Mouse (Mus musculus): ENCODE measurements around the gene Hcn2.
A peak's percentile ranks its signal among the peaks of the same experiment; 100 is the strongest.
"Not testable (repeated sequence)": the region's sequence is repeated elsewhere in the genome, so short reads cannot be mapped to it uniquely, and the experiment has no call there.

The Hcn2 gene

DNA sequence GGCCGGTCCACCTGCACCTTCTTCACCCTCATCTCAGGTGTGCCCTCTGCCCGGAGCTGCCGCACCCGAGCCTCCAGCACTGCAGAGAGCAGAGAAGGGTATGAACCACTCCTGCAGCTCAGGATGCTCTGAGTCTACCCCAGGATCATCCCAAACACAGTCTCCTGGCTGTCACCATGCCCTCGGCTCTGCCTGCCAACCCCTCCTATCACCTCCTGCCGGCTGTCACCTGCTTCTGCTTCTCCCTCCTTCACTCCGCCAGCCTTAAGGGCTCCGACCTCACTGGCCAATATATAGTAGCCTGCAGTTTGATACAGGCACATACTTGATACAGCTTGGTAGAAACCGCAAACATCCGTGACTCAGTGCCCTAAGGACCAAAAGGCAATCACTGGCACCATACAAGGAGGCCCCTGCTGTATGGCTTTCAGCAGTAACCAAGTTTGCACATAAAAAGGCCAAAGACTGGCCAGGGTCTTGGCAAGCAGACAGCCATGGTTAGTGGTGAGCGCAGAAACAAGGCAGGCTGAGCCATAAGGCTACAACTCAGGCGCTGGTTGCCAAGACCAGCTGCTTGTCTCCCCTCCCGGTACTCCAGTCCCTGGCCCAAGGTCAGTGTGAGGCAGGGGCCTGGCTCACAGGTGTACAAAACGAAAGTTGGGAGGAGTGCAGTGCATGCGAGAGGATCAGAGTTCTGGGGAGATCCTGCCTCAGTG is 27.4 kb downstream of the Hcn2 start:
- DNase-seq (ENCODE audit: extremely low spot score, low spot score): no peak

DNA sequence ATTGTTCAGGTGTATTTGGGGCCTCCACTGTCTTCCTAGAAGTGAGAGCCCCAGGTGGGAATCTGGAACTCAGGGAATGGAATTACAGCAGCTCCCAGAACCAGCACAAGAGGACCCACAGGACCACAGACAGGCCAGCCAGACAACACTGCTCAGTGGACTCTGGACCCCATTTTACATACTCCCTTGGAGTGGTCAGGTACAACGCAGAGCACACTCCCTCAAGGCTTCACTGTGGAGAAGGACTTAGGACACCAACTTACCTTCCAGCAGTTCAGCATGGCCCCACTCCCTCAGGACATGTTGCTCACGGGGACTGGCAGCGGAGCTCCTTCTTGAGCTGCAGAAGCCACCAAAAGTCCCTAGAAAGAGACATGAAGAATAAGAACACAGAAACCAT is 29.0 kb downstream of the Hcn2 start:
- no peak for DNase-seq (ENCODE audit: extremely low spot score, low spot score)

DNA sequence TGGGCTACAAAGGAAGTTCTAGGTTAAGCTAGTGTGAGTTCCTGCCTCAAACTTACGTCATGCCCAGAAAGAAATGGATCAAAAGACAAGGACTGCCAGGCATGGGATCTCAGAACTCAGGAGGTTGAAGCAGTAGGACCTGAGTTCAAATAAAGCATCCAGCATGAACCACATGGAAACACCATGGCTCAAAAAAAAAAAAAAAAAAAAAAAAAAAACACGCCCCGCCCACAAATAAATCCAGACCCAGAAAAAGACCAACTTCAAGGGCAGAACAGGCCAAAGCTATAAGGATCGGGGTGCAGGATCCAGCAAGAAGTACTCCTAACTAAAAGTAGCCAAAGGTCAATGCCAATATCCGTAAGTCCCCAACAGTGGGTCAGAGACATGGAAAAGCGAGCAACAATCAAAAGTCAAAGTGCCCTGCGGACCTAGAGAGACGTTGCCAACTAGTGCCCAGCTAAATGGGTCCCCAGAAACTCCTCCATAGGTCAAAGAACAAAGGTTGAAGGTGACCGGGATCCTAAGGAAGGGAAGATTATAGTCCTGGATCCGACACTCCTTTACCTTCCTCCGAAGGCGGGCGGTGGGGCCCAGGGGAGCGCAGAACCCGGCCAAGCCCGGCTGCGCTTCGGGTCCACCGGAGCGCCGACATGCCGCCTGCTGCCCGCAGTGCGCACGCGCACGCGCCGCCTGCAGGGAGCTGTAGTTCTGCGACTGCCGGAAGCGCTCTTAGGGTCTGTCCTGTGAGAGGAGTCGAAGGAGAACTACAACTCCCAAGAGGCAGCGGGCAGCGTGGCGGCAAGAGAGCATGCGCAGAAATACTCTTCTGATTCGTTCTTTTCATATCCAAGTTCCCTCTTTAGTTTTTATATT is 29.7 kb downstream of the Hcn2 start, which contains the start of gene Polrmt:
Gene Polrmt, minus strand, starts transcription at position 684 of the 876 bp plus-strand sequence.
- peak; percentile 94 for DNase-seq (ENCODE audit: extremely low spot score, low spot score)

DNA sequence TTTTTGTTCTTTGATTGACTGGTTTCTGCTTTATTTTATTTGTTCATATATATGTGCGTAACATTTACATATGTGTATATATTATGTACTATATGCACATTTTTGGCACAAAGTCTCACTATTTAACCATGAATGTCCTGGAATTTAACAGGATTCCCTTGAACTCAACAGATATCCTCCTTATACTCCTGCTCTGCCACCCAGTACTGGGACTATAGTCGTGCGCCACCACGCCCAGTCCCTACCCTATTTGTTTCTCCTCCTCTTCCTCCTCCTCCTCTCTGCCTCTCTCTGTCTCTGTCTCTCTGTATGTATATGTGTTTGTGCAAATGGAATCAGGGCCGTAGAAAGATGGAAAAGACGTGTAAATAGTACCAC is 30.3 kb downstream of the Hcn2 start:
- DNase-seq (ENCODE audit: extremely low spot score, low spot score): no peak

DNA sequence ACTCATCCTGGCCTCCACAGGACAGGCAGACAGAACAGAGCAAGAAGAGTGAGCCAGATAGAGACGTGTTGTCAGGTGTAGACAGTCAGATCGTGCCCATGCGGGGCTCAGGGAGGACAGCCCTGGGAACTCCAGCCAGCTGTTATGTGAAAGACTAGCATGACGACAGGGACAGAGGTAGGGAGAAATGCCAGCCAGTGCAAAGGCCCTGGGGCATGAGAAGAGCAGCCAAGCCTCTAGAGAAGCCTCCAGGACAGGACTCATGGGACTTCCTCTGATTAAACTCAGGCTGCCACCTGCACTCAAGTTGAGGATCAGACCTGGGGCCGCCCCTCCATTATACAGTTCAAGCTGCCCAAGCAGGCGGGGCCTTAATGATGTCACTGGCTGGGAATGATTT is 32.1 kb downstream of the Hcn2 start:
- no peak for DNase-seq (ENCODE audit: extremely low spot score, low spot score)

DNA sequence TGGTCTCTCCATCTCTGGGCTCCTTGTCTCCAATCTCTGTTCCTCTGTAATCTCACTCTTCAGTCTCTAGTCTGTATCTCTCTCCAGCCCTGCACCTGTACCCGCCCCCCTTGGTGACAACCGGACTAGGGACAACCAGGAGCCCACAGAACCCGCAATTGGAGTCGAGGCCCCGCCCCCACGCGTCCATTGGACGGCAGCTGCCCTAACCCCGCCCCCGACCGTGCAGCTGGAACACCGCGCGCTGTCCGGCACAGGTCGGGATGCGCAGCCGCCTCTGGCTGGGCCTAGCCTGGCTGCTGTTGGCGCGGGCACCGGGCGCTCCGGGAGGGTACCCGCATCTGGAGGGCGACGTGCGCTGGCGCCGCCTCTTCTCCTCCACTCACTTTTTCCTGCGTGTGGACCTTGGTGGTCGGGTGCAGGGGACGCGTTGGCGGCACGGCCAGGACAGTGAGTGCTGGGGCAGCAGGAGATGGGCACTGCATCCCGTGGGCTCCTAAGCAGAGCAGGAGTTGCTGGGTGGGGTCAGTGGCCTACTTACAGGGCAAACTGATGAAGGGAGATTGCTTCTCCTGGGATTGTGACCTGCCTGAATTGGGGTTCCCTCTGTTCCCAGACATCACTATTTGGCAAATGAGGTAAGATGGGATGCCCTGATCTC is 38.6 kb downstream of the Hcn2 start, which contains the start of gene Fgf22:
Gene Fgf22, plus strand, starts transcription at position 221 of the 661 bp plus-strand sequence.
- DNase-seq (ENCODE audit: extremely low spot score, low spot score): peak; percentile 71

DNA sequence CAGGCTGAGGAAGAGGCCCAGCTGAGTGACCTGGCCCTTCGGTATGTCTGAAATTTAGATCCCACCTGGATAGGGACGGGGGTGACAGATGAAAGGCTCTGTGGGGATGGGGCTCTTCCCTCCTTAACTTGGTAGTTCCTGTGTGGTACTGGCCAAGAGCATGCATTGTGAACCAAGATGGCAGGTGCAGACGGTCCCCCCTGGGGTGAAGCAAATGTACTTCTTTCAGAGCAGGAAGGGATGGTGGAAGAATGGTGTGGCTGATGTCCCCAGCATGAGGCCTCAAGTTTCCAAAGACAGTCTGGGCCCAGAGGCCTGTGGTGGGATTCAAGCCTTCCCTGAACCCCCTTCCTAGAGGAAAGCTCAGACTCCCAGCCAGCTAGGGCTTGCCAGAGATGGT is 39.4 kb downstream of the Hcn2 start:
- no peak for DNase-seq (ENCODE audit: extremely low spot score, low spot score)

DNA sequence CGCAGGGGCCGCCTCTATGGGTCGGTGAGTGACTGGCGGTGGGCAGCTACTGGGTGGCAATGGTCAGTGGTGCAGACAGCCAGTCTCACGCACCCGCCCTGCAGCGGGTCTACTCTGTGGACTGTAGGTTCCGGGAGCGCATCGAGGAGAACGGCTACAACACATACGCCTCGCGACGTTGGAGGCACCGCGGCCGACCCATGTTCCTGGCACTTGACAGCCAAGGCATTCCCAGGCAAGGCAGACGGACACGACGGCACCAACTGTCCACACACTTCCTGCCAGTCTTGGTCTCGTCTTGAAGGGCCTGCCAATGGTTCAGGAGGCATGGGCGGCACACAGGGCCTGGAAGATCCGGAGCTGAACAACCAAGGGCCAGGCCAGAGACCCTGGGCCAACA is 40.2 kb downstream of the Hcn2 start:
- no peak for DNase-seq (ENCODE audit: extremely low spot score, low spot score)

DNA sequence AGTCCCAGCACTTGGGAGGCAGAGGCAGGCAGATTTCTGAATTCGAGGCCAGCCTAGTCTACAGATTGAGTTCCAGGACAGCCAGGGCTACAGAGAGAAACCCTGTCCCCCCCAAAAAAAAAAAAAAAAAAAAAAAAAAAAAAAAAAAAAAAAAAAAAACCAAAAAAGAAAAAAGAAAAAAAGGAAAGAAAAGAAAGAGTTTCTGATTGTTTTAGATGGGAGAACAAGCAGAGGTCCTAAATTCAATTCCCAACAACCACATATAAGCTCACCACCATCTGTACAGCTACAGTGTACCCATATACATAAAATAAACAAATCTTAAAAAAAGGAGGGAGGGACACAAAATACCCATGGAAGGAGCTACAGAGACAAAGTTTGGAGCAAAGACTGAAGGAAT is 43.2 kb downstream of the Hcn2 start:
- DNase-seq (ENCODE audit: extremely low spot score, low spot score): not testable (repeated sequence)

DNA sequence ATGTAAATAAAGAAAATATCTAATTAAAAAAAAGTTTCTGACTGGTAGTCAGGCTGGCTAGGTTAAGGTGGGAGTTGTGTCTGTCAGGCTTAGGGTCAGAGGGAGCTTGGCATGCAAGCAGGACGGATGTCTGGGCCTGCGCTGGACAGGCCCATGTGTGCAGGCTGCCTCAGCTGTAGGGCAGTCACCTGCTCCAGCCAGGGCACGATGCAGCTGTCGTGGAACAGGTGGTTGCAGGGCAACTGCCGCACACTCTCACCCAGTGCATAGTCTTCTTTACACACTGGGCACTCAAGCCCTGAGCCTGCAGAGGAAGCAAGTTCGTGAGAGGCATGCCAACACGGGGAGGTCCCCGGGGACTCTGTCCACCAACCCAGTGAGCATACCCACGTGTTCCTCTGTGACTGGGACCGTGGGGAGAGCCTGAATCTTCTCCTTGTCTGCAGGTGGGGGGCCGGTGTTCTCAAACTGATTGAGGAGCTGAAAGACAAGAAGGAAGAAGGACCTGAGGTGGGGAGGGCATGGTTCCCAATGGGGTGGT is 44.2 kb downstream of the Hcn2 start:
- no peak for DNase-seq (ENCODE audit: extremely low spot score, low spot score)

DNA sequence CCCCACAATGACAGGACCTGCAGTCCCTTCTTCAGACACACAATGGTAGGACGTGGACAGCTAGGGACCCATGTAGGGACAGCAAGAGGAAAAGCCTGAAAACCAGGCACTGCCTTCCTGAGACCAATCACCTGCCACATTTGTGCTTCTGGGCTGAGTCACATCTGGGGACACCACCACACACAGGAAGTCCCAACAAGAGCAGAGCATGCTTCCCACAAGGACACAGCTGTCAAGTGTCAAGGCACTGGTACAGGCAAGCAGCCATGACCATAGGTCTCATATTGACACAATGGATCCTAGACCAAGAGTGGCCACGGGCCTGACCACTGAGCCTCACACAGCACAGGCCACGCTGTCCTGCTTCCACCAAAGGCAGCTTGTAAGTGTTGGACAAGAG is 46.4 kb downstream of the Hcn2 start:
- DNase-seq (ENCODE audit: extremely low spot score, low spot score): no peak

DNA sequence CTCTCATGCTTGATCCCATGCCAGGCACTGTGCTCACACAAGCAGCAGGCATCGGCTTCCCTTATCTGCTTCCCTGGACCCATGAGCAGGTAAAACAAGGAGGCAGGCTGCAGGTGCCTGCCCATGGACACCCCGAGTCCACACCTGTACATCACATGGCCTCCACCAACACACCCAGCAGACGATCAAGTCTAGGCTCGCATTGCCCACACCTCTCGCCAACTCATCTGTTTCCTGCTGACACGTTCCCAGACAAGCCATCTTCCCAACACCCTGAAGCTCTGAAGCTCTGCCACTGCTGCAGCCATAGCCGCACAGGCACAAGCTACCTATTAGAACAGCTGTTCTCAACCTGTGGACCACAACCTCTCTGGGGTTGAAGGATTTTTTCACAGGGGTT is 47.8 kb downstream of the Hcn2 start:
- DNase-seq (ENCODE audit: extremely low spot score, low spot score): no peak

DNA sequence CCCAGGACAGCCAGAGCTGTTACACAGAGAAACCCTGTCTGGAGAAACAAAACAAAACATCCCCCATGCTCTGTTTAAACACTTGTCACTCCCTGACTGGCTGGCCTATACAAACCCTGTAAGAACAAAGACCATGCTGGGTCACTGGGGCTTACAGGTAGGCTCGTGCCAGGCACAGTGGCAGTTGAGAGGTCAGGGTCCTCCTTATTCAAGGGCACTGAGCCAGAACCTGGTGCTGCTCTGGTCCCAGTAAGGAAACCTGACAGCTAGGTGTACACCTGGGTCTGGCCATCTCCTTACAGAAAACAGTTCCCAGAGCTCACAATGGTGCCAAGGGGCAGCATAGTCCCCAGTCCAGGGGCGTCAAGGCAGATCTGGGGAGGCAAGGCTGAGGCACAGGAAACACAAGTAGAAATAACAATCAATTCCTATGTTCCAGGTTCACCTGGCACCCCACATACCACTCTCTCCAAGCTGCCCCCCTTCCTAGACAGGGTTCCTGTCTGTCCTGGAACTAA is 48.9 kb downstream of the Hcn2 start:
- DNase-seq (ENCODE audit: extremely low spot score, low spot score): no peak

DNA sequence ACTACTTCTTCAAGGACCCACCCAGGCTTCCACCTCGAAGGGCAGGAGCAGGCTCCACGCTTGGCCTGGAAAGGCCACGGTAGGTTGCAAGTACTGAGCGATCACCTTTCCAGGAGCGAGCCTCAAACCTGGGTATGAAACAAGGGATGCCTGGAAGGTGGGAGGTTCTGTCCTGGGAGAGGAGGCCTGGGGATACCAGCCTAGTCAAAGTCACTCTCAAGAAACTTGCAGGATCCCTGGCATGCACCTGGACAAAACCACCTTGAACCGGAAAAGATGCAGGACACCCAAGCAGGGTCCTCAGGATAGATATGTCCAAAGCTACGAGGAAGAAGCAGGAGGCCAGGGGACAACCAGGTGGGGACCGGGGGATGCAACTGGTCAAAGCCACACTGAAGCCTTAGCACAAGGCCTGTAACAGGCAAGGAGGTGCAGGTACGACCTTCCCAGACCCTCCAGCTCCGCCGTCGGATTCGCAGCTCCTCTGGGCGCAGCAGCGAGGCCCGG is 49.6 kb downstream of the Hcn2 start:
- peak; percentile 48 for DNase-seq (ENCODE audit: extremely low spot score, low spot score)

DNA sequence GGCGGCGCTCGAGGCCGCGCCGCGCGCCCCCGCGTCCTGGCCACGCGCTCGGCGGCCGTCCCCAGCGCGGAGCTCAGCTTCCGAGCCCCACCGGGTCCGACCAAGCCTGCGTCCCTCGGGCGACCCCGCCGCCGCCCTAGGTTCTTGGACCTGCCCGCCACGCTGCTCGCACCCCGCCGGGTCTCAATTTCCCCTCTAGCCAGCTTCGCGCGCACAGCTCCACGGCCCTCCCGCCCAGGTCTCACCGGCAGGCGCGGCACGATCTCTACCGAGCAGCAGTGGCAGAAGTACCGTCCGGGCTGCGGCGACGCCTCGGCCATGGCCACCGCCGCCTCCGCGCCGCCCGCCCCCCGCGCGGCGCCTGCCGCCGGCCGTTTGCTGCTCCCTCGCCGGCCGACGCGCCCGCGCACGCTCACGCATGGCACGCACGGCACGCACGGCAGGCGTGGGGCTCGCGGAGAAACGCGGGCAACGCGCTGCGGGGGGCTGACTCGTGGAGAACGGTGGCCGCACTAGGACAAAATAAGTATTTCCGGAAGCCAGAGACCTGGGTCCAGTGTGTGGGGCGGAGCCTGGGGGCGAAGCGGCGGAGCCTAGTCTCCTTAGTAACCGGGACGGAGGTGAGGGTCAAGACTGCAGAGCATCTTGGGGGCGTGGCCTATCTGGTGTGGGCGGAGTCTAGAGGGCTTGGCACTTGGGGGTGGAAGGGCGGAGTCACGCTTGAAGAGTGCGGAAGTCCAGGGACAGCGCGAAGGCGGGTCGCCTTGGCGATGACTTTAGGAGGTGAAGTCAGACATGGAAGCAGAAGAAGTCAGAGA is 50.3 kb downstream of the Hcn2 start, which contains the start of gene Rnf126:
Gene Rnf126, minus strand, starts transcription at position 445 of the 818 bp plus-strand sequence.
- DNase-seq (ENCODE audit: extremely low spot score, low spot score): peak; percentile 100

DNA sequence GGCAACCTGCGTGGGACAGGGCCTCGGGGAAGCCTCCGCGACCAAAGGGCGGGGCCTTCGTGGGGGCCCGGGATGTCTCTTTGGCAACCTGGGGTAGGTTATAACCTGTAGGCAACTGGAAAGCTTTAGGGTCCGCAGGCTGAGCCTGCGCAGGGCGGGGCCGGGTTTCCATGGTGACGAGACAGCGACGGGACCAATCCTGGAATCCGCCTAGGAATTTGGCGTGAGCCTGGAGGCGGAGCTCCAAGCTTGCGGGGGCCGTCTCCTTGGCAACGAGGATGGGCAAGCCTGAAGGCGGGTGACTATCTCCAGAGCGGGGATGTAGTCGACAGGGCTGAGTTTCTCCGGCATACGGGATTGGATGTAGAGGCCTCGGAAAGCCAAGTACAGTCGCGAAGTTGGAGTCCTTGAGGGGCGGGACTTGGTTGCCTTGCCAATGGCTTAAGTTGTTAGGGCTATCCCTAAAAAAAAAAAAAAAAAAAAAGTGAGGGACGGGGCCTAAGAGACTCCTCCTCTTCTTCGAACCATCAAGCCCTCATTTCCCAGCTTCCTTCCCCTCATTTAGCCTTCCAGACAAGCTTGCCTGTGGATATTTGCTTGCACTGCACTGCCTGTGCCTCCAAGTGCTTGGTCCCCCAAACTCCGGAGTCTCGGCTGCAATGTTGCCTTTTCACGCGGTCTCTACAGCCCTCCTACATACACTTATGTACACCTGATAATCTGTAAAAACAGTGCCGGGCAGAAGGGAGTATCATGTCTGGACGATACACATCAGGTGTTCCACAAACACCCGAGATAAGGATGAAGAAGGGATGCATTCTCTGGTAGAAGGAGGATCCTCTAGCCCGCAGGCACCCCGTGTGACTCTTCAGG is 51.2 kb downstream of the Hcn2 start:
- peak; percentile 91 for DNase-seq (ENCODE audit: extremely low spot score, low spot score)

DNA sequence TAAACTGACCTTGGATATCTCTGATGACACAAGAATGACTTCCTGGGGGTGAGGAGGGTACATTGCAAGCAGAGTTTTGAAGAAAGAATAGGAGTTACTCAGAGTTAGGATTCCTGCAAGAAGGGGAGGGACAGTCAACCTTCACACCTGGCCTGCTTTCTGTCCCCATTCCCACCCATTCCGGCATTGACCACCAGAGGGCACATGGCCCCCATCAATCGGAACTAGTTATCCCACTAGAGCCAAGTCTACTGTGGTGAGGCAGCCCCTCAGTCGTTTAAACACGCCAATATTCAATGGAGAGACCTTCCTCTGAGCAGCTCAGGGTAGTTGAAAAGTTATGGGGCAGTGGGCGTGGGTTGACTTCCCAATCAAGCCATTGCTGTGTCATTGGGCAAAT is 52.0 kb downstream of the Hcn2 start:
- peak; percentile 86 for DNase-seq (ENCODE audit: extremely low spot score, low spot score)

DNA sequence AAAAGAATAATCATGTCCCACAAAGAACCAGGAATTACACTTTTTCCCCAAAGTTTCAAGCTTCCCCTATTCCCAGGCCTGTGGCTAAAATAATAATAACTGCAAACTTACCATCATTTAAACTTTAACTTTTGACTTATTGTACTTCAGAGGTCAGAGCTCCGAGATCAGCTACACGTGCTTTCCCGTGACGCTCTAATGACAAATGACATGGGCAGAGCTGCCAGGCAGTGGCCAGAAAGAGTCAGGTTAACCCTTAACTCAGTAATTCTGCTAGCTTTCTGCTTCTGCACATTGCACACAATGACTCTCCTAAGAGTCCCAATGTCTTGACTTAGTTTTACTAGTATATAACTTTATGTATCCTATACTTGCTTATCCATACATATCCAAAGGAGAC is 52.9 kb downstream of the Hcn2 start:
- DNase-seq (ENCODE audit: extremely low spot score, low spot score): no peak

DNA sequence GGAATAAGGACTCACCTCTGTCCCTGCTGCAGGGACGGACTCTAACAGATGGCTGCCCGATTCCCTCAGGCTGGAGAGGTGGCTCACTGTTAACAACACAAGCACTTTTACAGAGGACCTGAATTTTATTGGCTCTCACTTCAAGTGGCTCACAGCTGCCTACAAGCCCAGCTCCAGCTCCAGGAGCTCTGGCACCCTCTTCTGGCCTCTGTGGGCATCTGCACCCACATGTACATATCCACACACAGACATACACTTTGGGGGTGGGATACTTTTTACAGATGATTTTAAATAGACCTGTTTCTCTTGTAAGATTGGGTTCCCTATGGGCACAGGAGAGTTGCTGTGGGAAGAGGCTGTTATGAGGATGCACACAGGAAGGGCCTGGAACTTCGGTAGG is 55.9 kb downstream of the Hcn2 start:
- DNase-seq (ENCODE audit: extremely low spot score, low spot score): no peak
